ENCODE assay signal across 18 mouse cellular contexts in genomic region chr3:81215547-81216118, GRCm38 (mm10).
DNase-seq lines count a peak whose midpoint lies in the region; ATAC-seq and TF ChIP-seq lines count a peak whose summit lies in the region.
"Had no signal": no experiment of that assay in that cellular context is flagged by ENCODE, and none has a peak within 500 bp of the region (broad histone marks: within the 10 kb centered on the region; RNA-seq: fewer than 3 reads in every experiment).

No protein-coding gene starts in this region.

- no peak overlapping the region for H3K27ac ChIP-seq in forebrain, embryonic 14.5 days (ENCODE audit: low read depth, low read length)
- no peak overlapping the region for H3K27ac ChIP-seq in forebrain, embryonic 10.5 days
- no peak overlapping the region for H3K27ac ChIP-seq in kidney, embryonic 16.5 days (ENCODE audit: low read length)
- H3K27ac ChIP-seq in kidney, embryonic 14.5 days (ENCODE audit: low read depth, low read length) = no peak overlapping the region
- H3K27ac ChIP-seq: embryonic facial prominence, embryonic 12.5 days; forebrain, embryonic 12.5 days; hindbrain, embryonic 12.5 days; liver, embryonic 15.5 days had no signal

- no peaks in the 10 kb centered on the region for H3K9me3 ChIP-seq in forebrain, embryonic 14.5 days (replicated peaks; ENCODE audit: control insufficient read depth, low read length)
- no peaks in the 10 kb centered on the region for H3K9me3 ChIP-seq in forebrain, embryonic 10.5 days
- no peaks in the 10 kb centered on the region for H3K9me3 ChIP-seq in kidney, embryonic 16.5 days (ENCODE audit: low read length)
- no peaks in the 10 kb centered on the region for H3K9me3 ChIP-seq in kidney, embryonic 14.5 days (ENCODE audit: control insufficient read depth, low read length)
- H3K9me3 ChIP-seq: embryonic facial prominence, embryonic 12.5 days; forebrain, embryonic 12.5 days; hindbrain, embryonic 12.5 days; liver, embryonic 15.5 days; megakaryocyte, embryonic 14.5 days had no signal

- no peak overlapping the region for H3K9ac ChIP-seq in forebrain, embryonic 14.5 days (ENCODE audit: low read length)
- no peak overlapping the region for H3K9ac ChIP-seq in kidney, embryonic 16.5 days (replicated peaks; ENCODE audit: low read length)
- no peak overlapping the region for H3K9ac ChIP-seq in kidney, embryonic 14.5 days (ENCODE audit: low read depth, low read length)
- H3K9ac ChIP-seq: embryonic facial prominence, embryonic 12.5 days; forebrain, embryonic 12.5 days; hindbrain, embryonic 12.5 days; liver, embryonic 15.5 days had no signal

- H3K36me3 ChIP-seq in forebrain, embryonic 14.5 days (ENCODE audit: control insufficient read depth, insufficient read depth, low read length) = no peaks in the 10 kb centered on the region
- no peaks in the 10 kb centered on the region for H3K36me3 ChIP-seq in forebrain, embryonic 10.5 days (replicated peaks)
- no peaks in the 10 kb centered on the region for H3K36me3 ChIP-seq in kidney, embryonic 16.5 days (ENCODE audit: insufficient read depth, low read length)
- H3K36me3 ChIP-seq in kidney, embryonic 14.5 days (ENCODE audit: control insufficient read depth, insufficient read depth, low read length) = peaks cover 2% of the 10 kb centered on the region; the same call in 1 of the 2 replicates
- peaks cover 18% of the 10 kb centered on the region for H3K36me3 ChIP-seq in myocyte (ENCODE audit: control insufficient read depth, insufficient read depth)
- H3K36me3 ChIP-seq: embryonic facial prominence, embryonic 12.5 days; forebrain, embryonic 12.5 days; hindbrain, embryonic 12.5 days; liver, embryonic 15.5 days had no signal

- no peak for TF ChIP-seq POLR2A in myocyte (IDR thresholded peaks at IDR 0.05; ENCODE audit: insufficient read length, low read depth)

- H3ac ChIP-seq in myocyte (ENCODE audit: control insufficient read depth, insufficient read length) = no peak overlapping the region

- H3K79me2 ChIP-seq in myocyte (ENCODE audit: control insufficient read depth, insufficient read depth) = no peaks in the 10 kb centered on the region

- DNase-seq in forebrain, embryonic 14.5 days (ENCODE audit: low spot score) = peak; percentile 19
- DNase-seq in forebrain, embryonic 10.5 days (ENCODE audit: extremely low spot score, low spot score) = no peak
- DNase-seq in Muller cell, postnatal 12 days (ENCODE audit: inconsistent ontology term) = peak; percentile 96
- DNase-seq in cerebellum, postnatal 14 days = no peak
- DNase-seq in left cerebral cortex, adult 9 months (ENCODE audit: low spot score in 2 of 2) = no peak
- DNase-seq: adrenal gland, postnatal 14 days; cerebellum, adult 18-20 months had no signal

- H3K4me1 ChIP-seq in forebrain, embryonic 14.5 days (ENCODE audit: control insufficient read depth, insufficient read depth, low read length) = no peaks in the 10 kb centered on the region; the same call in 1 of the 2 replicates
- no peaks in the 10 kb centered on the region for H3K4me1 ChIP-seq in forebrain, embryonic 10.5 days
- H3K4me1 ChIP-seq in kidney, embryonic 16.5 days (ENCODE audit: insufficient read depth, low read length) = 0 out of 2 replicates have a peak, but pooled peaks cover 9% of the 10 kb centered on the region
- 0 out of 2 replicates have a peak, but pooled peaks cover 3% of the 10 kb centered on the region for H3K4me1 ChIP-seq in kidney, embryonic 14.5 days (ENCODE audit: control insufficient read depth, insufficient read depth, low read length)
- H3K4me1 ChIP-seq: forebrain, embryonic 12.5 days; hindbrain, embryonic 12.5 days; liver, embryonic 15.5 days; megakaryocyte, embryonic 14.5 days had no signal

- no peaks in the 10 kb centered on the region for H3K27me3 ChIP-seq in forebrain, embryonic 14.5 days (replicated peaks; ENCODE audit: control insufficient read depth, insufficient read depth, low read length)
- no peaks in the 10 kb centered on the region for H3K27me3 ChIP-seq in forebrain, embryonic 10.5 days (ENCODE audit: poor library complexity, severe bottlenecking)
- no peaks in the 10 kb centered on the region for H3K27me3 ChIP-seq in kidney, embryonic 16.5 days (ENCODE audit: insufficient read depth, low read length)
- H3K27me3 ChIP-seq in kidney, embryonic 14.5 days (ENCODE audit: control insufficient read depth, insufficient read depth, low read length) = no peaks in the 10 kb centered on the region
- no peaks in the 10 kb centered on the region for H3K27me3 ChIP-seq in myocyte (ENCODE audit: control insufficient read depth, insufficient read depth, insufficient read length)
- H3K27me3 ChIP-seq: embryonic facial prominence, embryonic 12.5 days; forebrain, embryonic 12.5 days; hindbrain, embryonic 12.5 days; liver, embryonic 15.5 days; megakaryocyte, embryonic 14.5 days had no signal

- no peak overlapping the region for H3K4me2 ChIP-seq in forebrain, embryonic 14.5 days (ENCODE audit: low read length)
- H3K4me2 ChIP-seq in kidney, embryonic 16.5 days (replicated peaks; ENCODE audit: low read depth, low read length) = no peak overlapping the region
- no peak overlapping the region for H3K4me2 ChIP-seq in kidney, embryonic 14.5 days (replicated peaks; ENCODE audit: low read depth, low read length)
- H3K4me2 ChIP-seq in myocyte (ENCODE audit: low read depth) = peak overlapping the region; percentile 0
- H3K4me2 ChIP-seq: embryonic facial prominence, embryonic 12.5 days; forebrain, embryonic 12.5 days; hindbrain, embryonic 12.5 days; liver, embryonic 15.5 days had no signal

- no peak overlapping the region for H3K4me3 ChIP-seq in forebrain, embryonic 14.5 days (ENCODE audit: low read depth, low read length)
- no peak overlapping the region for H3K4me3 ChIP-seq in forebrain, embryonic 10.5 days
- no peak overlapping the region for H3K4me3 ChIP-seq in kidney, embryonic 16.5 days (ENCODE audit: low read length)
- no peak overlapping the region for H3K4me3 ChIP-seq in kidney, embryonic 14.5 days (ENCODE audit: low read length)
- no peak overlapping the region for H3K4me3 ChIP-seq in myocyte
- H3K4me3 ChIP-seq: embryonic facial prominence, embryonic 12.5 days; forebrain, embryonic 12.5 days; hindbrain, embryonic 12.5 days; liver, embryonic 15.5 days; megakaryocyte, embryonic 14.5 days had no signal

- no peak for ATAC-seq in forebrain, embryonic 14.5 days
- ATAC-seq in kidney, embryonic 16.5 days (ENCODE audit: low FRiP score, low TSS enrichment) = peak; percentile 12; the same call in 1 of the 2 replicates
- no peak for ATAC-seq in kidney, embryonic 14.5 days (ENCODE audit: low FRiP score, low TSS enrichment)
- ATAC-seq: activated CD4-positive, CD25-positive, alpha-beta regulatory T cell, adult 4 months; intestine, embryonic 16.5 days; lung, postnatal 0 days had no signal

- WGBS in forebrain, embryonic 14.5 days = 40% methylated on average over 4 of the region's 4 CpGs
- WGBS in forebrain, embryonic 10.5 days = 80% methylated on average over 4 of the region's 4 CpGs
- 55% methylated on average over 4 of the region's 4 CpGs for WGBS in kidney, embryonic 16.5 days
- WGBS in kidney, embryonic 14.5 days = 71% methylated on average over 4 of the region's 4 CpGs

TF ChIP-seq in myocyte, 11 proteins besides CTCF, POLR2A, EP300 and RAD21:
- TF ChIP-seq TCF3 (IDR thresholded peaks at IDR 0.05; ENCODE audit: insufficient read length, low read depth) (no peak), POLR2AphosphoS2 (IDR thresholded peaks at IDR 0.05; ENCODE audit: insufficient read length, low read depth) (no peak), MYOD1 (IDR thresholded peaks at IDR 0.05; ENCODE audit: control insufficient read depth in 1 of 3, insufficient read length in 2 of 3, low read depth in 2 of 3) (no peak)

Comparison
In these comparisons a context has a peak if more than half of its experiments do, and no peak if none do; other contexts are left out.
1. DNase-seq: peak in forebrain, embryonic 14.5 days (single experiment) and Muller cell, postnatal 12 days (single experiment); none in forebrain, embryonic 10.5 days (single experiment), cerebellum, postnatal 14 days (0 of 2) and left cerebral cortex, adult 9 months (0 of 2).